Mouse (Mus musculus) 416B (cell line): ENCODE results near the gene Pitpna.
A peak's percentile ranks its signal among the peaks of the same experiment; 100 is the strongest.

Source experiments
- DNase-seq: peaks from one replicate; pipeline ENCODE4 v3.0.0; 2011; ENCODE audit warnings: low read depth

The Pitpna gene

GRCm38 (mm10) chr11:75587493-75588284, at the start of gene Pitpna:
Pitpna (plus strand) TSS chr11:75588097.
- DNase-seq = peak; percentile 94

DNA sequence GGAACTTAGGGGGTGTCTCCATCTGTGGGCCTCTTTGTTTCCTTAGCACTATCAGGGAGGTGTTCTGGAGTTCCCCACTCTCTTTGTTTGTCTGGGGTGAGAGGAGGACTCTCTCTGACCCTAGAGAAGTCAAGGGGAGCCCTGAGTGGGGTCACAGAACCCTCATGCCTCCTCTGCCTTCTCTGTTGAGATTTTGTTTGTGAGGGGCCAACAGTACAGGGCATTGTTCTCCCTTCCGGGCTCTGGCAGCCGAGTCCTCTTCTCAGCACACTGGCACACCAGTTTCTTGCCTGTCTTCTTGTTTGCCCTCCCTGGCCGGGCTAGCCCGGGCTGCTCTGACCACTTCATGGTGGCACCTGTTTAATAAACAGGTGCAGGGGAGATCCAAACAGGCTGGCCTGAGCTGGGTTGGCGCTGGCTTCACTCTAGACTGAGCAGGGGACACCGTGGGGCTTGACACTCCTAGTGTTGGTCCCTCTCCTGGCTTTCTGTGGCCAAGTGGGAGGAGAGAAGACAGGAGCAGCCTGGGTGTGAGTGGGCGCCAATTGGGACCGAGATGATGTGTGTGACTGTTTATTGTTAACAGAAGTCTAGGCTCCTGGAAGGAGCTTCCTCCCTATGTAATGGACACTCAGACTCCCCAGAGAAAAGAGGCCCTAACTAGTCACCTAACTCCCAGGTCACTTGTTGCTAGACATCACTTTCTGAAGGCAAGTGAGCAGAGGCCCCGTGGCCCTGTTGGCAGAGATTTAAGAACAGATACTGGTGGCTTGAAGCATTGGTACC, 49.5 kb upstream of the Pitpna start:
- DNase-seq = no peak

DNA sequence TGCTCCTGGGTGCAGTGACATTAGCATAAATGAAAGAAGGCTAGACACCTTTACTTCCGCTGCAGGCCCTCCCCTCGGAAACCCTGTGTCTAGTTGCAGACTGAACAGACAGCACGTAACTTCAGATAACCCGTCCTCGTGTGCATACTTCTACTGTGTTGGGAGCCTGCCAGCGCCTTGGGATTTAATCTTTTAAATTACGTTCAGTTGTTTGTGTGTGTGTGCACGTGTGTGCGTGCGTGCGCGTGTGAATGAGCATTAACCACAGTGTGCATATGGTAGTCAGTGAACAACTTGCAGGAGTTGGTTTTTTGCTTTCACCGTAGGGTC, 49.0 kb upstream of the Pitpna start:
- no peak for DNase-seq

GRCm38 (mm10) chr11:75540209-75540608, 47.7 kb upstream of the Pitpna start:
- no peak for DNase-seq

GRCm38 (mm10) chr11:75540710-75541581, 47.0 kb upstream of the Pitpna start:
- DNase-seq = peak; percentile 80

- DNase-seq = no peak
Measured at GRCm38 (mm10) chr11:75544713-75545112, 43.2 kb upstream of the Pitpna start.

- no peak for DNase-seq
Measured at GRCm38 (mm10) chr11:75546057-75546456, 41.8 kb upstream of the Pitpna start.

GRCm38 (mm10) chr11:75549658-75550111, 38.2 kb upstream of the Pitpna start:
- DNase-seq = peak; percentile 57

DNA sequence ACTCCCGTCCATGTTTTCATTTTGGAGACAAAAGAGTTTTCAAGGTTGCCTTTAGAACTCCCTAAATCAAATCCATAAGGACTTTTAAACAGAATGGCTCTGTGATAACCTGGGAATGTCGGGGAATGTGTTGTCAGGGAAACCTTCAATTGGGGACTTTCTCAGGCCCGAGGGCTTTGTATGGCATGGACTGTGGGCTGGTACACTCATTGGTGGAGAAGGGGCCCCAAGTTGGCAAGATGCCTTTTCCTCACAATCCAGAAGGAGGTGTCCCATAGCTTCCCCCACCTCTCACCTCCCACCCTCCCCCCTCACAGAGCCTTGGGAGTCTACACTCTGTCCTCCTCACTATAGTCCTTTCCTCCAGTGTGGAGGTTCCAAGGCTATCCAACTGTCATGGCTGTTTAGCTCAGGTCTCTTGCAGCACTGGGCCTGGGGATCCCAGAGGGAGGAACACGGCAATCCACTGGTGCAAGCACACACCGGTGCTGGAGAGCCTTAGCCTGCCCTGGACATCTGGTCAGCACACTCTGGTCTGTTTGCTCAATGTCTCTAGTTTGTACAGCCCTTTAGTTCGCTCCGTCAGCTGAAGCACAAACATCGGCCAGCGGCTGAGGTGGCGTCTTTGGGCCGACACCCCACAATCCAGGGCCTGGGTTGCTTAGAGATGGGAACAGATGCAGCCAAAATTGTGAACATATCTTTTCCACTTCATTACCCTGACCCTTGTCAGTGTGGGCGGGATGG, 37.5 kb upstream of the Pitpna start:
- DNase-seq = no peak

DNA sequence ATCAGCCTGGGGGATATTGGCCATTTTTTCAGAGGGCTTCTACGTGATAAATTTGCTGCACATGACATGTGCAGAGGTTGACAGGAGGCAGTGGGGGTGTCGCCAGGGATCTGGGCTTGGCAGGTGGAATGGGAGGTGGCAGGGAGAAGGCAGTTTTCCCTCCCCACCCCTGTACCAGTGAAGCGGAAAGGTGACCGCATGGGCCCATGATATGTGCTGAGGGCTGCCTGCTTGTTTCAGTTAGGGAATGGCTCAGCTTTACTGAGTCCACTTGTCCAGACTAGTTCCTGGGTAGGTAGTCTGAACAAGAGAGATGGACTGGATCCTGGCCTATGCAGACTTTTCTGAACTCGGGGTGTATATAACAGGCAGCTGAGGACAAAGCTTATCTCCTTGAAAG, 36.6 kb upstream of the Pitpna start:
- DNase-seq = no peak

DNA sequence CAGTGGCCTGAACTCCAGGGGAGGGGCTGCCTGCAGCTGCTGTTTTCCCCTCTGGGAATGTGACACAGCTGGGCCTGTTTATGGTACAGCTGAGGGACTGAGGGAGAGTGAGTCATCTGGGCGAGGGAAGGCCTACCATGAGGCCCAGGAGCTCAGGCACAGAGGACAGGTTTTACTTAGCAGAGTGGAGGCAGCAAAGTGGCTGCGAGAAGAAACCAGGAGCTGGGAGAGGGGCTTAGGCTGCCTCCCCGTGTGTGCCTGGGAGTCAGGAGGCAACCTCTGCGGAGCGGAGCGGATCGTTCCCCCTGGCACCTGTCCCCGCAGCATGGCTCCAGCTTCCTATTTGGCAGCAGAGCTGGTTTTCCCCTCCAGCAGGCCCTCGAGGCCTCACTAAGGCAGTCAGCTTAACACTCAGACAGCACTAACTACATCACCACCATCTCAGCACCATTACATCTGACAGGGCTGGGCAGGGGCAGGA, 35.9 kb upstream of the Pitpna start:
- DNase-seq = no peak

GRCm38 (mm10) chr11:75552906-75553482, 34.9 kb upstream of the Pitpna start:
- no peak for DNase-seq

- peak; percentile 47 for DNase-seq
Measured at GRCm38 (mm10) chr11:75556006-75556405, 31.9 kb upstream of the Pitpna start.

GRCm38 (mm10) chr11:75557142-75557541, 30.8 kb upstream of the Pitpna start:
- no peak for DNase-seq

- peak; percentile 59 for DNase-seq
Measured at GRCm38 (mm10) chr11:75558101-75558500, 29.8 kb upstream of the Pitpna start.

DNA sequence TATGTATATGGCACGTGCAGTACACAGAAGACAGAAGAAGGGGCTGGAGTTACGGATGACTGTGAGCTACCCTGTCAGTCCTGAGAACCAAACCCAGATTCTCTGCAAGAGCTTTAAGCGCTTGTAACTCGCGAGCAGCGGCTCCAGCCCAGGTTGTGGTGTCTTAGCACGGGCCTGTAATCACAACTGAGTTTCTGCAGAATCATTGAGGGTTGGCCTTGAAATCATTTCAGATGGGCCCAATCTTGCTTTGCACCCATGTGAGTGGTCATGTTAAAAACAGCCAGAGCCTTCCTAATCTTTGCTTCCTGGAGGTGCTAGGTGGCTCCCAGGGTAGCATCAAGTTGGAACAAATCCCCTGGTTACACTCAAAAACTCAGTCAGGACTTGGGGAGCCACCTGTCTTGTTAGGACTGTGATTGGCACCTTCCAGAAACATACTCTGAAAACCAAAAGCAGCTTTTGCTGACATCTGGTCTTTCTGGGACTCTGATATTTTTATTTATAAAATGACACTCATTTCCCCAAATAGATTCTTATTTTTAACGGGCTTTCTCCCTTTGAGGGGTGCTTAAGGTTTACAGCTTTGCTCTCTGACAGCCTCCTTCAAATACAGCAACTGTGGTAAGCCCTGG, 27.9 kb upstream of the Pitpna start:
- peak; percentile 62 for DNase-seq

DNA sequence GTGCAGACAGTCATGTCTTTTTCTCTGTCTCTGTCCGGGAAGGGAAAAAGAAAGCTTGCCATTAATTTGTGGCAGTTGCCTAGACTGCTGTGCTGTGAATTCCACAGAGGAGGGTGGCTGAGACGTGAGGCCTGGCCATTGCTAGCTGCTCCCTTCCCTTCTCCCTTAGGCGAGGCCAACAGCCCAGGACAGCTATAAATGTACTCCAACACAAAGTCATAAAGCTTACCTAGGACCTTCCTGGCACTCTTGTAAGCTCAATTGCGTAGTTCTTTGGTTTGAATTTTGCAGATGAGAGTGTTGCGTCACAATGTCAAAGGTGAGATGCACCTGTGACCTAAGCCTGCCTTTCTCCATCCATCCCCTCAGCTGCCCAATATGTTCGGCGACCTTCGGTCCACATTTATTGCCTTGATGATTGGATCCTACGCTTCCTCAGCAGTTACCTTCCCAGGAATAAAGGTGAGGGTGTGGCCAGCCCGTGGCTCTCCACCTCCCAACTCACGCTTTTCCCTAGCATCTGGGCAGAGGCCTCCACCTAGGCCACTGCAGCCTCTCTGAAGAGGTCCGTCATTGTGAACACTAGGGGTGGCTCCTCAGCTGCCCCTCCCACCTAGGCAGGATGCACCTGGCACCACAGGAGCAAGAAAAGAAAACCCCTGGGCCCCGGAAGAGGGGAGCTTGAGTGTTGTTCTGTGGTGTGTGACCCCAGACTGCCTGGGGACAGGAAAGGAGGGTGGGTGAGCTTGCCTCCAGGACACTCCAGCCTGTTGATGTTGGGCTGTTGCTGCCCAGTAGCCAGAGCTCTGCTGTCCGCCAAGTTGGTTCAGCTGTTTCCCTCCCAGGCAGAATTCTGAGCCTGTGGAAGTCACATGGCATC, 27.1 kb upstream of the Pitpna start:
- peak; percentile 31 for DNase-seq

GRCm38 (mm10) chr11:75561410-75561791, 26.5 kb upstream of the Pitpna start:
- DNase-seq = no peak

DNA sequence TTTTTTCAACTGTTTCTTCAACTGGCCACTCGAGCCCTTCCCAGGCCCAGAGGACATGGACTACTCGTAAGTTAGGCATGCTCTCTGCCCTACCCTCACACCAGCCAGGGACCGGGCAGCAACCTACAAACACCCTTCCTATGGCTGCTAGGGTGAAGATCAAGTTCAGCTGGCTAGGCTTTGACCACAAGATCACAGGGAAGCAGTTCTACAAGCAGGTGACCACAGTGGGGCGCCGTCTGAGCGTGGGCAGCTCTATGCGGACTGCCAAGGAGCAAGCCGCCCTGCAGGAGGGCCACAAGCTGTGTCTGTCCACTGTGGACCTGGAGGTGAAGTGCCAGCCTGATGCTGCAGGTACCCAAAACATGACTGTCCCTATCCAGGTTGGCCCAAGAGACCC, 25.1 kb upstream of the Pitpna start:
- DNase-seq = peak; percentile 66
